Mouse (Mus musculus): ENCODE data around the gene Os9. TPM values are rescaled to one million over a fixed set of nuclear protein-coding genes. Genes with fewer than 3 reads are reported as not detected.
A peak's percentile ranks its signal among the peaks of the same experiment; 100 is the strongest.

Gene Os9
- polyA plus RNA-seq, 1 experiment from 2014 or later = 93.0 TPM

- ATAC-seq = no peak
- no peak overlapping the region for H3K9ac ChIP-seq
- peaks cover 11% of the 10 kb centered on the region for H3K27me3 ChIP-seq (replicated peaks)
- peaks cover 18% of the 10 kb centered on the region for H3K4me1 ChIP-seq (replicated peaks)
- no peaks in the 10 kb centered on the region for H3K9me3 ChIP-seq
- WGBS = 86% methylated on average over 8 of the region's 8 CpGs
- no peak overlapping the region for H3K4me2 ChIP-seq (replicated peaks)
- H3K27ac ChIP-seq = no peak overlapping the region
- no peak overlapping the region for H3K4me3 ChIP-seq (replicated peaks)
- peaks cover 4% of the 10 kb centered on the region; the same call in 1 of the 2 replicates for H3K36me3 ChIP-seq
These were observed 65.5 kb downstream of the Os9 start for GRCm38 (mm10) chr10:127055406-127055805.

GRCm38 (mm10) chr10:127054646-127055045 is 66.3 kb downstream of the Os9 start:
- ATAC-seq = no peak
- Histone ChIP-seq H3K27ac (no peak overlapping the region), H3K4me3 (replicated peaks) (no peak overlapping the region), H3K9ac (no peak overlapping the region), H3K9me3 (no peaks in the 10 kb centered on the region), H3K27me3 (replicated peaks) (peaks cover 19% of the 10 kb centered on the region), H3K4me2 (replicated peaks) (no peak overlapping the region), H3K36me3 (peaks cover 4% of the 10 kb centered on the region; the same call in 1 of the 2 replicates), H3K4me1 (replicated peaks) (peaks cover 20% of the 10 kb centered on the region)
- WGBS = 57% methylated on average over 4 of the region's 4 CpGs

- peaks cover 17% of the 10 kb centered on the region for H3K4me1 ChIP-seq (replicated peaks)
- ATAC-seq = peak; percentile 28
- H3K27me3 ChIP-seq (replicated peaks) = peaks cover 42% of the 10 kb centered on the region
- WGBS = 14% methylated on average over 10 of the region's 10 CpGs
- no peak overlapping the region for H3K27ac ChIP-seq
- no peak overlapping the region for H3K9ac ChIP-seq
- no peak overlapping the region for H3K4me3 ChIP-seq (replicated peaks)
- 0 out of 2 replicates have a peak, but pooled peaks cover 2% of the 10 kb centered on the region for H3K36me3 ChIP-seq
- H3K9me3 ChIP-seq = no peaks in the 10 kb centered on the region
- H3K4me2 ChIP-seq (replicated peaks) = peak overlapping the region; percentile 66
These were observed 70.8 kb downstream of the Os9 start for GRCm38 (mm10) chr10:127050119-127050474.

- Histone ChIP-seq H3K9me3 (no peaks in the 10 kb centered on the region), H3K27ac (no peak overlapping the region), H3K4me2 (replicated peaks) (peak overlapping the region; percentile 66), H3K27me3 (replicated peaks) (peaks cover 42% of the 10 kb centered on the region), H3K36me3 (0 out of 2 replicates have a peak, but pooled peaks cover 2% of the 10 kb centered on the region), H3K9ac (no peak overlapping the region), H3K4me3 (replicated peaks) (peak overlapping the region; percentile 26), H3K4me1 (replicated peaks) (peaks cover 17% of the 10 kb centered on the region)
- ATAC-seq = peak; percentile 70
- WGBS = 3% methylated on average over 29 of the region's 29 CpGs
These were observed 71.4 kb downstream of the Os9 start for GRCm38 (mm10) chr10:127049395-127050118.

GRCm38 (mm10) chr10:127048608-127049394 is 72.1 kb downstream of the Os9 start:
- H3K4me3 ChIP-seq (replicated peaks) = peak overlapping the region; percentile 26
- peak overlapping the region; percentile 66 for H3K4me2 ChIP-seq (replicated peaks)
- H3K36me3 ChIP-seq = 0 out of 2 replicates have a peak, but pooled peaks cover 2% of the 10 kb centered on the region
- H3K27me3 ChIP-seq (replicated peaks) = peaks cover 42% of the 10 kb centered on the region
- H3K27ac ChIP-seq = no peak overlapping the region
- H3K9me3 ChIP-seq = no peaks in the 10 kb centered on the region
- no peak overlapping the region for H3K9ac ChIP-seq
- peaks cover 17% of the 10 kb centered on the region for H3K4me1 ChIP-seq (replicated peaks)
- 5% methylated on average over 35 of the region's 35 CpGs for WGBS
- ATAC-seq = no peak

GRCm38 (mm10) chr10:127047954-127048353 is 73.0 kb downstream of the Os9 start, which contains the start of gene Cyp27b1:
TSS of gene Cyp27b1 (plus strand) at chr10:127048250.
- no peak within 1 kb of the TSS for H3K27ac ChIP-seq
- peak within 1 kb of the TSS; percentile 66 for H3K4me2 ChIP-seq (replicated peaks)
- H3K4me1 ChIP-seq (replicated peaks) = peaks cover 17% of the 10 kb centered on the region
- no peak for ATAC-seq
- H3K36me3 ChIP-seq = 0 out of 2 replicates have a peak, but pooled peaks cover 2% of the 10 kb centered on the region
- no peaks in the 10 kb centered on the region for H3K9me3 ChIP-seq
- H3K4me3 ChIP-seq (replicated peaks) = peak within 1 kb of the TSS; percentile 26
- 31% methylated on average over 5 of the region's 5 CpGs for WGBS
- no peak within 1 kb of the TSS for H3K9ac ChIP-seq
- peaks cover 42% of the 10 kb centered on the region for H3K27me3 ChIP-seq (replicated peaks)

Other genes with a start within 250 kb of the Os9 start
- 17.0 and 17.2 TPM in 2 replicates for gene Atp23, start 219.8 kb downstream of the Os9 start, polyA plus RNA-seq (2015; fragmentation: Nextera tagmentation; extraction: Ambion mirVana)
- 53.6 and 55.2 TPM in 2 replicates for gene Ctdsp2, start 142.4 kb downstream of the Os9 start, polyA plus RNA-seq (2015; fragmentation: Nextera tagmentation; extraction: Ambion mirVana)
- 0.10 and 0.21 TPM in 2 replicates for gene Avil, start 120.4 kb downstream of the Os9 start, polyA plus RNA-seq (2015; fragmentation: Nextera tagmentation; extraction: Ambion mirVana)
- 91.8 and 99.3 TPM in 2 replicates for gene Tsfm, start 90.3 kb downstream of the Os9 start, polyA plus RNA-seq (2015; fragmentation: Nextera tagmentation; extraction: Ambion mirVana)
- 48.9 and 55.1 TPM in 2 replicates for gene Mettl1, start 79.7 kb downstream of the Os9 start, polyA plus RNA-seq (2015; fragmentation: Nextera tagmentation; extraction: Ambion mirVana)
- gene Eef1akmt3, start 79.6 kb downstream of the Os9 start, polyA plus RNA-seq (2015; fragmentation: Nextera tagmentation; extraction: Ambion mirVana) = 0.40 and 0.69 TPM in 2 replicates
- gene Cyp27b1, start 72.9 kb downstream of the Os9 start, polyA plus RNA-seq (2015; fragmentation: Nextera tagmentation; extraction: Ambion mirVana) = 0.05 and 0.11 TPM in 2 replicates
- 0.74 and 0.91 TPM in 2 replicates for gene March9, start 60.9 kb downstream of the Os9 start, polyA plus RNA-seq (2015; fragmentation: Nextera tagmentation; extraction: Ambion mirVana)
- gene Cdk4, start 57.6 kb downstream of the Os9 start, polyA plus RNA-seq (2015; fragmentation: Nextera tagmentation; extraction: Ambion mirVana) = 1,579 and 1,616 TPM in 2 replicates
- 167 and 181 TPM in 2 replicates for gene Tspan31, start 50.9 kb downstream of the Os9 start, polyA plus RNA-seq (2015; fragmentation: Nextera tagmentation; extraction: Ambion mirVana)
- gene Agap2, start 45.8 kb downstream of the Os9 start, polyA plus RNA-seq (2015; fragmentation: Nextera tagmentation; extraction: Ambion mirVana) = 0.16 and 0.43 TPM in 2 replicates
- 52.5 and 55.2 TPM in 2 replicates for gene B4galnt1, start 44.1 kb upstream of the Os9 start, polyA plus RNA-seq (2015; fragmentation: Nextera tagmentation; extraction: Ambion mirVana)
- gene Slc26a10, start 59.5 kb upstream of the Os9 start, polyA plus RNA-seq (2015; fragmentation: Nextera tagmentation; extraction: Ambion mirVana) = 0.98 and 1.1 TPM in 2 replicates
- gene Arhgef25, start 69.0 kb upstream of the Os9 start, polyA plus RNA-seq (2015; fragmentation: Nextera tagmentation; extraction: Ambion mirVana) = 46.8 and 50.4 TPM in 2 replicates
- gene Dtx3, start 74.6 kb upstream of the Os9 start, polyA plus RNA-seq (2015; fragmentation: Nextera tagmentation; extraction: Ambion mirVana) = 70.6 and 75.4 TPM in 2 replicates
- 33.7 and 35.0 TPM in 2 replicates for gene Pip4k2c, start 90.5 kb upstream of the Os9 start, polyA plus RNA-seq (2015; fragmentation: Nextera tagmentation; extraction: Ambion mirVana)
- 5.9 and 6.4 TPM in 2 replicates for gene Kif5a, start 142.2 kb upstream of the Os9 start, polyA plus RNA-seq (2015; fragmentation: Nextera tagmentation; extraction: Ambion mirVana)
- gene Dctn2, start 145.2 kb upstream of the Os9 start, polyA plus RNA-seq (2015; fragmentation: Nextera tagmentation; extraction: Ambion mirVana) = 150 and 154 TPM in 2 replicates
- gene Mbd6, start 167.9 kb upstream of the Os9 start, polyA plus RNA-seq (2015; fragmentation: Nextera tagmentation; extraction: Ambion mirVana) = 13.1 and 15.7 TPM in 2 replicates
- 113 and 129 TPM in 2 replicates for gene Mars, start 190.7 kb upstream of the Os9 start, polyA plus RNA-seq (2015; fragmentation: Nextera tagmentation; extraction: Ambion mirVana)
- gene Arhgap9, start 200.8 kb upstream of the Os9 start, polyA plus RNA-seq (2015; fragmentation: Nextera tagmentation; extraction: Ambion mirVana) = 6.1 and 6.7 TPM in 2 replicates
- 7.5 and 8.1 TPM in 2 replicates for gene Gli1, start 220.8 kb upstream of the Os9 start, polyA plus RNA-seq (2015; fragmentation: Nextera tagmentation; extraction: Ambion mirVana)
- 0.03 TPM in 1 of 2 replicates, not detected in the other for gene Inhbe, start 233.3 kb upstream of the Os9 start, polyA plus RNA-seq (2015; fragmentation: Nextera tagmentation; extraction: Ambion mirVana)
- 0.18 TPM in 1 of 2 replicates, not detected in the other for gene Inhbc, start 249.3 kb upstream of the Os9 start, polyA plus RNA-seq (2015; fragmentation: Nextera tagmentation; extraction: Ambion mirVana)